In genomic region chr4:101354086-101354855, GRCm38 (mm10) we compare ENCODE assay signal across 7 mouse cellular contexts.
DNase-seq lines count a peak whose midpoint lies in the region; ATAC-seq and TF ChIP-seq lines count a peak whose summit lies in the region.

No protein-coding gene starts in this region.

- intact Hi-C loops in gastrocnemius, postnatal 14 days (cut with DNase I; ENCODE audit: low total_unique reads), result no loop called here

- H3K27ac ChIP-seq in heart, embryonic 13.5 days (replicated peaks), result peak overlapping the region; percentile 90
- peak overlapping the region; percentile 99; the same call in 1 of the 2 replicates for H3K27ac ChIP-seq in liver, postnatal 0 days (ENCODE audit: low read depth)

- WGBS in heart, embryonic 13.5 days, result 12% methylated on average over 7 of the region's 7 CpGs
- 31% methylated on average over 7 of the region's 7 CpGs for WGBS in liver, postnatal 0 days (ENCODE audit: insufficient replicate concordance)

- DNase-seq in liver, postnatal 0 days, result no peak
- no peak for DNase-seq in embryo, embryonic 9.5 days (ENCODE audit: extremely low spot score)
- DNase-seq in spleen, postnatal 36 days (ENCODE audit: low spot score in 2 of 2), result no peak
- no peak for DNase-seq in gastrocnemius, postnatal 14 days

- no peak for ATAC-seq in megakaryocyte, adult 5-6 weeks (ENCODE audit: poor library complexity, severe bottlenecking)
- ATAC-seq in heart, embryonic 13.5 days (ENCODE audit: extremely low read depth, insufficient number of reproducible peaks, low FRiP score, low TSS enrichment), result no peak
- ATAC-seq in liver, postnatal 0 days, result no peak

- no peak for TF ChIP-seq EP300 in liver, postnatal 0 days (IDR thresholded peaks at IDR 0.05; ENCODE audit: low read depth)

- peak overlapping the region; percentile 96 for H3K4me3 ChIP-seq in megakaryocyte, embryonic 14.5 days (replicated peaks)
- H3K4me3 ChIP-seq in heart, embryonic 13.5 days, result peak overlapping the region; percentile 92
- peak overlapping the region; percentile 94 for H3K4me3 ChIP-seq in liver, postnatal 0 days (ENCODE audit: low read depth, low read length)

- H3K9ac ChIP-seq in heart, embryonic 13.5 days, result peak overlapping the region; percentile 93
- peak overlapping the region; percentile 94 for H3K9ac ChIP-seq in liver, postnatal 0 days (replicated peaks)

- H3K4me2 ChIP-seq in heart, embryonic 13.5 days, result peak overlapping the region; percentile 84
- peak overlapping the region; percentile 97 for H3K4me2 ChIP-seq in liver, postnatal 0 days (ENCODE audit: low read depth, low read length)

- TF ChIP-seq CTCF in liver, postnatal 0 days (IDR thresholded peaks at IDR 0.05; ENCODE audit: low read depth), result no peak

- H3K4me1 ChIP-seq in megakaryocyte, embryonic 14.5 days, result peaks cover 38% of the 10 kb centered on the region
- peaks cover 29% of the 10 kb centered on the region for H3K4me1 ChIP-seq in heart, embryonic 13.5 days
- H3K4me1 ChIP-seq in liver, postnatal 0 days (ENCODE audit: insufficient read depth), result peaks cover 27% of the 10 kb centered on the region

- H3K36me3 ChIP-seq in megakaryocyte, embryonic 14.5 days (replicated peaks; ENCODE audit: low read length), result peaks cover 8% of the 10 kb centered on the region
- no peaks in the 10 kb centered on the region for H3K36me3 ChIP-seq in heart, embryonic 13.5 days
- peaks cover 6% of the 10 kb centered on the region for H3K36me3 ChIP-seq in liver, postnatal 0 days (replicated peaks; ENCODE audit: insufficient read depth, low read length)

- H3K27me3 ChIP-seq in megakaryocyte, embryonic 14.5 days (replicated peaks), result no peaks in the 10 kb centered on the region
- no peaks in the 10 kb centered on the region for H3K27me3 ChIP-seq in heart, embryonic 13.5 days (replicated peaks)
- H3K27me3 ChIP-seq in liver, postnatal 0 days (ENCODE audit: insufficient read depth, low read length), result no peaks in the 10 kb centered on the region

- no peaks in the 10 kb centered on the region for H3K9me3 ChIP-seq in megakaryocyte, embryonic 14.5 days
- no peaks in the 10 kb centered on the region for H3K9me3 ChIP-seq in heart, embryonic 13.5 days
- no peaks in the 10 kb centered on the region for H3K9me3 ChIP-seq in liver, postnatal 0 days (ENCODE audit: low read length)
